Mouse (Mus musculus): ENCODE measurements at regions not wholly inside any gene's neighbourhood (a gene's known extent, or its start where the extent isn't known, plus 50 kb on each side); places are given as distances from the start of the nearest gene placed in this dataset.
"Not testable (repeated sequence)": the region's sequence is repeated elsewhere in the genome, so short reads cannot be mapped to it uniquely, and the experiment has no call there.

GRCm38 (mm10) chr3:9133991-9134390 is 475.9 kb downstream of the Zfp704 start:
- DNase-seq (ENCODE audit: low spot score in 2 of 2), result no peak

- DNase-seq (ENCODE audit: low spot score in 2 of 2), result no peak
Measured at GRCm38 (mm10) chr3:9132104-9132751, 477.7 kb downstream of the Zfp704 start.

GRCm38 (mm10) chr3:9131366-9131765 is 478.5 kb downstream of the Zfp704 start:
- no peak for DNase-seq (ENCODE audit: low spot score in 2 of 2)

- peak; percentile 25 to 66 for DNase-seq (ENCODE audit: low spot score in 2 of 2)
Measured at GRCm38 (mm10) chr3:9128407-9128806, 481.5 kb downstream of the Zfp704 start.

- peak in 1 of 2 experiments; percentile 61 for DNase-seq (ENCODE audit: low spot score in 2 of 2)
Measured at GRCm38 (mm10) chr3:9123079-9123478, 486.8 kb downstream of the Zfp704 start.

GRCm38 (mm10) chr3:9117913-9118312 is 492.0 kb downstream of the Zfp704 start:
- no peak for DNase-seq (ENCODE audit: low spot score in 2 of 2)

- DNase-seq (ENCODE audit: low spot score in 2 of 2), result no peak
Measured at GRCm38 (mm10) chr3:9113410-9113809, 496.5 kb downstream of the Zfp704 start.

GRCm38 (mm10) chr3:9110741-9111140 is 499.1 kb downstream of the Zfp704 start:
- no peak for DNase-seq (ENCODE audit: low spot score in 2 of 2)

- no peak for DNase-seq (ENCODE audit: low spot score in 2 of 2)
Measured at GRCm38 (mm10) chr3:9109991-9110390, 499.9 kb downstream of the Zfp704 start.

- DNase-seq (ENCODE audit: low spot score in 2 of 2), result no peak
Measured at GRCm38 (mm10) chr3:9109485-9109884, 500.4 kb downstream of the Zfp704 start.

- DNase-seq (ENCODE audit: low spot score in 2 of 2), result no peak
Measured at GRCm38 (mm10) chr3:9107766-9108410, 502.0 kb downstream of the Zfp704 start.

- DNase-seq (ENCODE audit: low spot score in 2 of 2), result no peak
Measured at GRCm38 (mm10) chr3:9105191-9105926, 504.5 kb downstream of the Zfp704 start.

- DNase-seq (ENCODE audit: low spot score in 2 of 2), result no peak
Measured at GRCm38 (mm10) chr3:9103456-9103855, 506.4 kb downstream of the Zfp704 start.

GRCm38 (mm10) chr3:9101240-9101639 is 508.6 kb downstream of the Zfp704 start:
- DNase-seq (ENCODE audit: low spot score in 2 of 2), result no peak

- DNase-seq (ENCODE audit: low spot score in 2 of 2), result no peak
Measured at GRCm38 (mm10) chr3:9100761-9101160, 509.1 kb downstream of the Zfp704 start.

GRCm38 (mm10) chr3:9098441-9098840 is 511.4 kb downstream of the Zfp704 start:
- no peak for DNase-seq (ENCODE audit: low spot score in 2 of 2)

- DNase-seq (ENCODE audit: low spot score in 2 of 2), result no peak
Measured at GRCm38 (mm10) chr3:9084134-9084533, 525.8 kb downstream of the Zfp704 start.

GRCm38 (mm10) chr3:9082061-9082460 is 527.8 kb downstream of the Zfp704 start:
- DNase-seq (ENCODE audit: low spot score in 2 of 2), result no peak

- no peak for DNase-seq (ENCODE audit: low spot score in 2 of 2)
Measured at GRCm38 (mm10) chr3:9078201-9078600, 531.7 kb downstream of the Zfp704 start.

GRCm38 (mm10) chr3:9076696-9077095 is 533.2 kb downstream of the Zfp704 start:
- DNase-seq (ENCODE audit: low spot score in 2 of 2), result peak; percentile 61 to 65

GRCm38 (mm10) chr3:9072471-9072870 is 537.4 kb downstream of the Zfp704 start:
- DNase-seq (ENCODE audit: low spot score in 2 of 2), result not testable (repeated sequence)

- DNase-seq (ENCODE audit: low spot score in 2 of 2), result peak; percentile 69 to 82
Measured at GRCm38 (mm10) chr3:9067048-9067447, 542.8 kb downstream of the Zfp704 start.

GRCm38 (mm10) chr3:9066374-9066773 is 543.5 kb downstream of the Zfp704 start:
- DNase-seq (ENCODE audit: low spot score in 2 of 2), result no peak
